In genomic region chr3:131573555-131573954, GRCm38 (mm10) we compare ENCODE assay signal across 16 mouse cellular contexts. TPM values are rescaled to one million over a fixed set of nuclear protein-coding genes. Genes with fewer than 3 reads are reported as not detected.
A peak's percentile ranks its signal among the peaks of the same experiment; 100 is the strongest.
DNase-seq lines count a peak whose midpoint lies in the region; ATAC-seq and TF ChIP-seq lines count a peak whose summit lies in the region.
"Had no signal": no experiment of that assay in that cellular context is flagged by ENCODE, and none has a peak within 500 bp of the region (broad histone marks: within the 10 kb centered on the region; RNA-seq: fewer than 3 reads in every experiment).

No protein-coding gene starts in this region.

- DNase-seq in kidney, adult 2 months, result peak; percentile 72
- no peak for DNase-seq in kidney, postnatal 4 days
- peak; percentile 23 for DNase-seq in embryonic facial prominence, embryonic 11.5 days (ENCODE audit: low spot score)
- peak; percentile 81 for DNase-seq in fat pad, adult 2 months (ENCODE audit: extremely low read depth, low read depth, low spot score)
- peak; percentile 49 to 53 for DNase-seq in kidney, postnatal 36 days
- DNase-seq in left cerebral cortex, adult 8-10 months (ENCODE audit: low spot score in 2 of 2), result no peak
- no peak for DNase-seq in hindbrain, embryonic 10.5 days (ENCODE audit: low spot score)
- DNase-seq in gastrocnemius, postnatal 4 days (ENCODE audit: low spot score in 2 of 2), result no peak
- DNase-seq: cerebellum, adult 11 months; gastrocnemius, postnatal 25 days; heart, postnatal 4 days; spleen, adult 18-20 months had no signal

- peak overlapping the region; percentile 49 for H3K27ac ChIP-seq in kidney, adult 2 months (ENCODE audit: insufficient read depth, low read depth, low read length)
- no peak overlapping the region for H3K27ac ChIP-seq in embryonic facial prominence, embryonic 11.5 days (replicated peaks; ENCODE audit: low read depth, low read length)
- no peak overlapping the region for H3K27ac ChIP-seq in hindbrain, embryonic 10.5 days
- H3K27ac ChIP-seq: heart, embryonic 13.5 days; layer of hippocampus, adult 2 months; midbrain, embryonic 12.5 days had no signal

- no peaks in the 10 kb centered on the region for H3K9me3 ChIP-seq in embryonic facial prominence, embryonic 11.5 days (replicated peaks; ENCODE audit: control insufficient read depth, low read length)
- no peaks in the 10 kb centered on the region for H3K9me3 ChIP-seq in hindbrain, embryonic 10.5 days
- H3K9me3 ChIP-seq: heart, embryonic 13.5 days; midbrain, embryonic 12.5 days had no signal

- WGBS in kidney, adult 2 months, result 42% methylated on average over 3 of the region's 3 CpGs
- 86% methylated on average over 3 of the region's 3 CpGs for WGBS in embryonic facial prominence, embryonic 11.5 days
- WGBS in hindbrain, embryonic 10.5 days, result 86% methylated on average over 3 of the region's 3 CpGs

- H3K36me3 ChIP-seq in kidney, adult 2 months (ENCODE audit: control insufficient read depth, insufficient read depth, low read length), result no peaks in the 10 kb centered on the region
- no peaks in the 10 kb centered on the region for H3K36me3 ChIP-seq in embryonic facial prominence, embryonic 11.5 days (replicated peaks; ENCODE audit: control insufficient read depth, insufficient read depth, low read depth, low read length)
- peaks cover 12% of the 10 kb centered on the region; the same call in 1 of the 2 replicates for H3K36me3 ChIP-seq in hindbrain, embryonic 10.5 days

- no peak for TF ChIP-seq CTCF in kidney, adult 2 months (conservative IDR thresholded peaks at IDR 0.05; ENCODE audit: insufficient read depth, insufficient read length, low read depth, low read length)

- no peak for TF ChIP-seq POLR2A in kidney, adult 2 months (IDR thresholded peaks at IDR 0.05; ENCODE audit: low read depth, low read length)

- H3K27me3 ChIP-seq in kidney, adult 2 months (replicated peaks; ENCODE audit: control insufficient read depth, insufficient read depth, low read length), result no peaks in the 10 kb centered on the region
- no peaks in the 10 kb centered on the region for H3K27me3 ChIP-seq in embryonic facial prominence, embryonic 11.5 days (ENCODE audit: control insufficient read depth, insufficient read depth, low read length)
- no peaks in the 10 kb centered on the region for H3K27me3 ChIP-seq in hindbrain, embryonic 10.5 days (ENCODE audit: insufficient read depth, poor library complexity, severe bottlenecking)
- H3K27me3 ChIP-seq: heart, embryonic 13.5 days; midbrain, embryonic 12.5 days had no signal

- ATAC-seq in embryonic facial prominence, embryonic 11.5 days (replicated peaks; ENCODE audit: insufficient number of reproducible peaks, low FRiP score, low TSS enrichment, low read depth), result no peak

- H3K9ac ChIP-seq in embryonic facial prominence, embryonic 11.5 days (replicated peaks; ENCODE audit: low read length), result no peak overlapping the region
- H3K9ac ChIP-seq: heart, embryonic 13.5 days; midbrain, embryonic 12.5 days had no signal

- H3K4me3 ChIP-seq in kidney, adult 2 months (ENCODE audit: insufficient read depth, low read depth, low read length), result no peak overlapping the region
- H3K4me3 ChIP-seq in embryonic facial prominence, embryonic 11.5 days (ENCODE audit: low read depth, low read length), result no peak overlapping the region
- H3K4me3 ChIP-seq in hindbrain, embryonic 10.5 days, result no peak overlapping the region
- H3K4me3 ChIP-seq: heart, embryonic 13.5 days; layer of hippocampus, adult 2 months; midbrain, embryonic 12.5 days; myocyte had no signal

- peaks cover 37% of the 10 kb centered on the region for H3K4me1 ChIP-seq in kidney, adult 2 months (ENCODE audit: control insufficient read depth, insufficient read depth, low read length)
- H3K4me1 ChIP-seq in embryonic facial prominence, embryonic 11.5 days (ENCODE audit: control insufficient read depth, insufficient read depth, low read length), result no peaks in the 10 kb centered on the region
- no peaks in the 10 kb centered on the region for H3K4me1 ChIP-seq in hindbrain, embryonic 10.5 days (replicated peaks)
- H3K4me1 ChIP-seq: heart, embryonic 13.5 days; midbrain, embryonic 12.5 days had no signal

- no peak overlapping the region for H3K4me2 ChIP-seq in embryonic facial prominence, embryonic 11.5 days (ENCODE audit: low read depth, low read length)
- H3K4me2 ChIP-seq: heart, embryonic 13.5 days; midbrain, embryonic 12.5 days had no signal

RNA-seq across cellular contexts. Expression of gene Papss1, which starts 9.0 kb away (rescaled TPM):
- polyA plus RNA-seq in kidney, adult 2 months (2012; rRNA removed), result 56.2 and 56.3 TPM in 2 replicates
- polyA plus RNA-seq in embryonic facial prominence, embryonic 11.5 days (2014; fragmentation: Nextera tagmentation; extraction: Ambion mirVana), result 104 and 109 TPM in 2 replicates
- total RNA-seq in left cerebral cortex, adult 8-10 months (2022), result 10 to 100 TPM; 63.5 to 71.4 (median 66.6) TPM
- 64.0 and 66.5 TPM in 2 replicates for polyA plus RNA-seq in hindbrain, embryonic 10.5 days (2016; fragmentation: Nextera tagmentation; extraction: Ambion mirVana)
- 10 to 100 TPM; 37.9 to 39.8 TPM for total RNA-seq in gastrocnemius, postnatal 4 days (2021)

Comparison
In these comparisons a context has a peak if more than half of its experiments do, and no peak if none do; other contexts are left out.
1. DNase-seq: peak in kidney, adult 2 months (single experiment), embryonic facial prominence, embryonic 11.5 days (single experiment), fat pad, adult 2 months (single experiment) and kidney, postnatal 36 days (2 of 2); none in kidney, postnatal 4 days (0 of 2), left cerebral cortex, adult 8-10 months (0 of 2), hindbrain, embryonic 10.5 days (single experiment) and gastrocnemius, postnatal 4 days (0 of 2).